Comparison of ENCODE assay signal across 8 mouse cellular contexts in genomic region chrX:94542536-94542935, GRCm38 (mm10). TPM values are rescaled to one million over a fixed set of nuclear protein-coding genes. Genes with fewer than 3 reads are reported as not detected.
DNase-seq lines count a peak whose midpoint lies in the region; ATAC-seq and TF ChIP-seq lines count a peak whose summit lies in the region.

No protein-coding gene starts in this region.

- no peaks in the 10 kb centered on the region for H3K27me3 ChIP-seq in cerebellum, adult 2 months (ENCODE audit: control insufficient read depth, insufficient read depth, low read length)
- no peaks in the 10 kb centered on the region; the same call in 1 of the 2 replicates for H3K27me3 ChIP-seq in heart, embryonic 15.5 days
- no peaks in the 10 kb centered on the region for H3K27me3 ChIP-seq in limb, embryonic 14.5 days (ENCODE audit: control insufficient read depth, insufficient read depth, low read length)
- H3K27me3 ChIP-seq in stomach, postnatal 0 days (ENCODE audit: control insufficient read depth, insufficient read depth, low read length): no peaks in the 10 kb centered on the region

- ATAC-seq in heart, embryonic 15.5 days (replicated peaks; ENCODE audit: insufficient number of reproducible peaks, insufficient read depth, low FRiP score, low read depth): no peak
- ATAC-seq in limb, embryonic 14.5 days (ENCODE audit: low FRiP score, low read depth): 0 out of 2 replicates have a peak, but pooled peaks have one; percentile 0
- no peak for ATAC-seq in stomach, postnatal 0 days (ENCODE audit: low FRiP score, low TSS enrichment)

- 16% methylated on average over 9 of the region's 9 CpGs for WGBS in cerebellum, adult 2 months
- 30% methylated on average over 9 of the region's 9 CpGs for WGBS in heart, embryonic 15.5 days
- WGBS in limb, embryonic 14.5 days: 19% methylated on average over 9 of the region's 9 CpGs
- 30% methylated on average over 8 of the region's 9 CpGs for WGBS in stomach, postnatal 0 days

- DNase-seq in layer of hippocampus, adult 2 months (ENCODE audit: low spot score in 2 of 2): no peak
- DNase-seq in layer of hippocampus, adult 9-10 months (ENCODE audit: low spot score): no peak
- DNase-seq in cerebellum, adult 2 months: peak in 1 of 2 experiments; percentile 51
- no peak for DNase-seq in limb, embryonic 14.5 days (ENCODE audit: low spot score)
- DNase-seq in stomach, postnatal 0 days (ENCODE audit: low spot score): no peak
- DNase-seq in layer of hippocampus, postnatal 36 days: no peak
- DNase-seq in ovary, adult 18-20 months (ENCODE audit: low spot score): no peak

- no peaks in the 10 kb centered on the region for H3K4me1 ChIP-seq in cerebellum, adult 2 months (ENCODE audit: control insufficient read depth, insufficient read depth, low read length)
- peaks cover 11% of the 10 kb centered on the region for H3K4me1 ChIP-seq in heart, embryonic 15.5 days (replicated peaks)
- H3K4me1 ChIP-seq in limb, embryonic 14.5 days (ENCODE audit: control insufficient read depth, insufficient read depth, low read length): 0 out of 2 replicates have a peak, but pooled peaks cover 3% of the 10 kb centered on the region
- H3K4me1 ChIP-seq in stomach, postnatal 0 days (replicated peaks; ENCODE audit: control insufficient read depth, insufficient read depth): no peaks in the 10 kb centered on the region

- no peak for TF ChIP-seq EP300 in stomach, postnatal 0 days (optimal IDR thresholded peaks at IDR 0.05)

- peaks cover 26% of the 10 kb centered on the region for H3K36me3 ChIP-seq in heart, embryonic 15.5 days
- H3K36me3 ChIP-seq in limb, embryonic 14.5 days (ENCODE audit: control insufficient read depth, insufficient read depth, low read length): peaks cover 27% of the 10 kb centered on the region
- no peaks in the 10 kb centered on the region for H3K36me3 ChIP-seq in stomach, postnatal 0 days (ENCODE audit: control insufficient read depth, insufficient read depth, low read length)

- H3K9me3 ChIP-seq in heart, embryonic 15.5 days (replicated peaks): no peaks in the 10 kb centered on the region
- no peaks in the 10 kb centered on the region for H3K9me3 ChIP-seq in limb, embryonic 14.5 days (ENCODE audit: control insufficient read depth, low read length)
- no peaks in the 10 kb centered on the region for H3K9me3 ChIP-seq in stomach, postnatal 0 days (ENCODE audit: control insufficient read depth, low read length)

- no peak for TF ChIP-seq POLR2A in cerebellum, adult 2 months (IDR thresholded peaks at IDR 0.05; ENCODE audit: borderline replicate concordance, insufficient read depth, low read length)
- no peak for TF ChIP-seq POLR2A in limb, embryonic 14.5 days (IDR thresholded peaks at IDR 0.05; ENCODE audit: borderline replicate concordance, extremely low read depth, insufficient read depth, insufficient read length)

- TF ChIP-seq CTCF in layer of hippocampus, adult 2 months (conservative IDR thresholded peaks at IDR 0.05): no peak
- no peak for TF ChIP-seq CTCF in cerebellum, adult 2 months (IDR thresholded peaks at IDR 0.05; ENCODE audit: borderline replicate concordance, insufficient read depth, low read depth, low read length)
- TF ChIP-seq CTCF in stomach, postnatal 0 days (IDR thresholded peaks at IDR 0.05; ENCODE audit: low read depth): no peak

- peak overlapping the region; percentile 61 for H3K4me2 ChIP-seq in heart, embryonic 15.5 days
- H3K4me2 ChIP-seq in limb, embryonic 14.5 days (replicated peaks; ENCODE audit: low read depth, low read length, severe bottlenecking): peak overlapping the region; percentile 49
- peak overlapping the region; percentile 52 for H3K4me2 ChIP-seq in stomach, postnatal 0 days (replicated peaks; ENCODE audit: low read depth)

- H3K27ac ChIP-seq in layer of hippocampus, adult 2 months: peak overlapping the region; percentile 93
- H3K27ac ChIP-seq in cerebellum, adult 2 months (ENCODE audit: insufficient read depth, low read length): peak overlapping the region; percentile 42
- H3K27ac ChIP-seq in heart, embryonic 15.5 days: peak overlapping the region; percentile 82
- peak overlapping the region; percentile 92 for H3K27ac ChIP-seq in limb, embryonic 14.5 days (replicated peaks; ENCODE audit: low read depth, low read length)
- H3K27ac ChIP-seq in stomach, postnatal 0 days (replicated peaks): 0 out of 2 replicates have a peak overlapping the region, but pooled peaks have one; percentile 49

- peak overlapping the region; percentile 46 for H3K9ac ChIP-seq in heart, embryonic 15.5 days
- H3K9ac ChIP-seq in limb, embryonic 14.5 days (ENCODE audit: low read depth, low read length, severe bottlenecking): peak overlapping the region; percentile 54
- H3K9ac ChIP-seq in stomach, postnatal 0 days (ENCODE audit: low read length): peak overlapping the region; percentile 41

- peak overlapping the region; percentile 78 for H3K4me3 ChIP-seq in layer of hippocampus, adult 2 months
- H3K4me3 ChIP-seq in cerebellum, adult 2 months (replicated peaks; ENCODE audit: insufficient read depth, low read depth, low read length): peak overlapping the region; percentile 97
- H3K4me3 ChIP-seq in heart, embryonic 15.5 days: peak overlapping the region; percentile 68
- peak overlapping the region; percentile 59 for H3K4me3 ChIP-seq in limb, embryonic 14.5 days (replicated peaks; ENCODE audit: low read length)
- H3K4me3 ChIP-seq in stomach, postnatal 0 days (ENCODE audit: low read depth, low read length): peak overlapping the region; percentile 62

RNA-seq across cellular contexts. Expression of gene Maged1, which starts 0.6 kb away (rescaled TPM):
- total RNA-seq in layer of hippocampus, adult 2 months (2021): 100 to 1,000 TPM; 531 to 547 TPM
- polyA plus RNA-seq in cerebellum, adult 2 months (2012; rRNA removed): 430 and 476 TPM in 2 replicates
- polyA plus RNA-seq in heart, embryonic 15.5 days (2015; fragmentation: Nextera tagmentation; extraction: Ambion mirVana): 364 and 450 TPM in 2 replicates
- polyA plus RNA-seq in limb, embryonic 14.5 days (2012; rRNA removed): 929 and 981 TPM in 2 replicates
- polyA plus RNA-seq in limb, embryonic 14.5 days (2014; fragmentation: Nextera tagmentation; extraction: Ambion mirVana): 822 and 888 TPM in 2 replicates
- 175 and 179 TPM in 2 replicates for polyA plus RNA-seq in stomach, postnatal 0 days (2015; fragmentation: Nextera tagmentation; extraction: Ambion mirVana)
- total RNA-seq in layer of hippocampus, postnatal 36 days (2021): 100 to 1,000 TPM; 507 to 531 TPM

Comparison
In these comparisons a context has a peak if more than half of its experiments do, and no peak if none do; other contexts are left out.
1. H3K27ac ChIP-seq: peak in every context shown above with its lines; median percentile 93 in layer of hippocampus, adult 2 months; 92 in limb, embryonic 14.5 days; 82 in heart, embryonic 15.5 days; 49 in stomach, postnatal 0 days; 42 in cerebellum, adult 2 months.